Mouse (Mus musculus) CD8-positive naive resting alpha-beta T cell, adult 57 days (primary cell): ENCODE measurements around the gene Ovca2. TPM values are rescaled to one million over a fixed set of nuclear protein-coding genes. Genes with fewer than 3 reads are reported as not detected.

Experiments used
- total RNA-seq: library from RNA; stranded (reverse); gene quantifications from one replicate; pipeline ENCODE4 v1.2.4, GENCODE M21; 2023

Ovca2 gene
- 13.6 TPM for total RNA-seq

DNA sequence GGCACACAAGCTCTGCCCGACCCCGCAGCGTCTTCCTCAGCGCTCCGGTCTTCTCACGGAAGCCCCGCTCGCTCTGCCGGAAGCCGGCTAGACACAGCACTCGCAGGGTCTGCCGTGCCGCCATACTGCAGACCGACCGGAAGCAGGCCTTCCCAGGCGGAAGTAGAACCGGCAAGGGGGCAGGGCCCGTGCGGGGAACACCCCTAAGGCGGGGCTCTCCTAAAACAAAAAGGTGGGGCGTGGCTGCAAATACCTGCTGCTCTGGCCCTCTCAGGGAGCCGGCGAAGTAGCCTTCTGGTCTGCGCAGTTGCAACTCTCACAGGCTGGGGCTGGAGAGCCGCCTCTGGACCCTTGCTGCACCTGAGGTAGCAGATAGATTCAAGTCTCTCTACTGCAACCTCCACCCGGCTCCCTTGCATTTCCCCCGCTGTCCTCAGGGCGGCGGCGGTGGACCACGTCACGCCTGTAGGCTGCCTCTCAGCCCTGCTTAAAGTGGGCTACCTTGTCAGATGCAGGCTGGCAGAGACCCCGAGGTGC is at the start of gene Ovca2:
Ovca2 (minus strand) TSS at position 164 of the 537 bp plus-strand sequence.

DNA sequence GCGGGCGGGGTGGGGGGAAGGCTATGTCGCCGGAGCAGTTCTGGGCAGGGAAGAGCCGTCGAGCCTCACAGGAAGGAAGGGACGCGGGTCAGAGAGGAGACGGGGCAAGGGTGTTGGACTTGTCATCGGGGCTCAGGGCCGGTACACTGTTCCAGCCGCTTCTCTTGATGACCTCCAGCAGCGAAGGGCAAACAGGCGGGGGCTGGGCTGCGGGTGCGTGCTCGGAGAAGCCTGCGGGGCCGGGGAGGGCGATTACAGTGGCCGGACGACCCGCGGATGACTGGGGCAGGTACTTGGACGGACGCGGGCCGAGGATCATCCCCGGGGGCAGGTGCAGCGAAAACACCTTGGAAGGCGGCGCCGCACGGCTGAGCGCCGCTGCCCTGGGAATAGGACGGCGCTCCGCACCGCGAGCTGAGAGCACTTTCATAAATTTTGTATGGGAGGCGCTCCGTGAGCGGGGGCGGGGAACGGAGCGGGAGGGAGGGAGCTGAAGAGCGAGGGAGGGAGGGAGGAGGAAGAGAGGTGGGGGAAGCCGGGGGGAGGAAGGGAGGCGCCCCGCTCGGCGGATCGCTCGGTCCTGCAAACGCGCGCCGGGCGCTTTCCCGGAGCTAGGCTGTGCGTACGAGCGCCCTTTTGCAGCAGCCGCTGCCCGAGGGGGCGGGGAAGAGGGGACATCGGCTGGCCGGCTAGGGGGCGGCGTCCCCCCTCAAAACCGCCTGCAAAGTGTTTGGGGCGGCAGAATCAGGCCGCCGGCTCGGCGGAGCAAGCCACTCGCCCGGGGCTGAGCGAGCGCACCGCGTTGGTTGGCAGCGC is 14.8 kb upstream of the Ovca2 start, which contains the start of gene Rtn4rl1:
Rtn4rl1 (plus strand) TSS at position 528 of the 816 bp plus-strand sequence.

DNA sequence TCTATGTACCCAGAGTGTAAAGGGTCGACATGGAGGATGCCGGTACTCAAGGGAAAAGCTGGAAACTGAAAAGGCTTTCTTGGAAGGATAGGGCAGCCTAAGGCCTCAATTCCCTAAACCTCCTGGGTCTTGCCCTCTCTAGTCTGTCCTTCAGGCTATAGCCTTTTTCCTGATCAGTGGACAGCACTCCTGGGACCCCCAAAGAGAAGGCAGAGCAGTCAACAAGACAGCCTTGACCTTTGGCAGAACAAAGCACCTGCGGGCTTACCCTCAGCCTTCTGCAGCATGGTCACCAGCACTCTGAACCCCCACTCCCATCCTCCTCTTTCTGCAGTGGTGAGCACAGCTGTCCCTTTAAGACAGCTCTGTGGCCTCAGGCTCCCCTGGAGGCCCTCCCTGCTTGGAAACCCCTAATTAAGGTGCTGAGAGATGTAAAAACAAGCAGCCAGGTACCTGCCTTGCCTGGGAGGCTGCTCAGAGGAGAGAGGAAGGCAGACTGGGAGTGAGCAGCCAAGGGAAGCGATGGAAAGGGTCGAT is 12.3 kb upstream of the Ovca2 start, which contains the start of gene Dph1:
Dph1 (minus strand) TSS at position 337 of the 537 bp plus-strand sequence.

DNA sequence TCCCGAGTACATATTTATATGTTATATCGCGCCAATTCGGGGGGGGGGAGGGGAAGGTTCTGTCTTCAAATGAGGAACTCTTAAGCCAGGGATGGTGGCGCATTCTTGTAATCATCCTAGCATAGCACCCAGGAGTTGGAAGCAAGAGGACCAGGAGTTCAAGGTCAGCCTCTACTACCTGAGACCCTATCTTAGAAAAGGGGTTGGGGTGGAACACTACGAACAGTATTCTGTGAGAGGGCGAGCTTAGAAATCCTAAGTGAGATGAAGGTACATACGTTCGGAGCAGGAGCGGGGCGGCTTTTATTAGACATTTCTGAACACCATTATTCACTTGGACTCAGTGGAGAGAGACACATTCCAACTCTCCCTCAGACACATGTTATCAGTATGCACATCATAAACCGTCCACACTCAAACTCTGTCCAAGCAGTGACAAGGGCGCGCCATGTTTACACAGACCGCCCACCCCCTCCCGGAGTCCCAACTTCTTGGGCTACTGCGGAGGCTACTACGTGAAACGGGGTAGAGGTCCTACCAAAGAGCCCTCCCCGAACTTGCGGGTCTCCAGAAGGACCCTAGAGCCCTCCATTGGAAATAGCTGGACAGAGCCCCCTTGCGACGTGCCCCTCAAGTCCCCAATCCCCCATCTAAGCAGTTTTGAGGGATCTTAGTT is 9.1 kb downstream of the Ovca2 start, which contains the start of gene Hic1:
Hic1 (minus strand) TSS at position 115 of the 676 bp plus-strand sequence.

Other genes with a start within 250 kb of the Ovca2 start
- 1.7 TPM for gene Hic1, start 9.3 kb downstream of the Ovca2 start, total RNA-seq
- gene Dph1, start 12.4 kb upstream of the Ovca2 start, total RNA-seq, result 23.6 TPM
- 18.0 TPM for gene Rtn4rl1, start 14.9 kb upstream of the Ovca2 start, total RNA-seq
- 147 TPM for gene Rpa1, start 169.5 kb upstream of the Ovca2 start, total RNA-seq
- gene Smyd4, start 169.6 kb upstream of the Ovca2 start, total RNA-seq, result 16.1 TPM
- gene Serpinf1, start 243.9 kb upstream of the Ovca2 start, total RNA-seq, result 0.55 TPM